Mouse (Mus musculus): ENCODE data around the gene AU040320.

The AU040320 gene

DNA sequence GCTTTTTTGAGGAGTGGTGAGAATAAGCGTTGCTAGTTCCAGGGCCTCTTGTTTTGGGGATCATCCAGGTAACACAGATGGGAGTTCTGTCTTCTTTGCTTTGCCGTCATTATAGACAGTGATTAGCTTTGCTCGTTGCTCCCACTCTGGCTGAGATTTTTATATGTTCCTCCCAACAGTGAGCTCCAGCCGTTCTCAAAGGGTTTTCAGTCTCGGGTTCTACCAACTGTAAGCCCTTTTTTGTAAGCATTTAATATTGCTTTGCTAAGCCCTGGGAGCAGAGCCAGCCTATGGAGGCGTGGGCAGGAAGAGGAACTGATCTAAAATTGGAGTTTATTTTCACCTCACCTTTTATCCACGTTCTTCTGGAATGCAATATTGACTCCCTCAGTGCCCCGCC lies 29.7 kb downstream of the AU040320 start:
- DNase-seq (ENCODE audit: low read depth), result no peak

DNA sequence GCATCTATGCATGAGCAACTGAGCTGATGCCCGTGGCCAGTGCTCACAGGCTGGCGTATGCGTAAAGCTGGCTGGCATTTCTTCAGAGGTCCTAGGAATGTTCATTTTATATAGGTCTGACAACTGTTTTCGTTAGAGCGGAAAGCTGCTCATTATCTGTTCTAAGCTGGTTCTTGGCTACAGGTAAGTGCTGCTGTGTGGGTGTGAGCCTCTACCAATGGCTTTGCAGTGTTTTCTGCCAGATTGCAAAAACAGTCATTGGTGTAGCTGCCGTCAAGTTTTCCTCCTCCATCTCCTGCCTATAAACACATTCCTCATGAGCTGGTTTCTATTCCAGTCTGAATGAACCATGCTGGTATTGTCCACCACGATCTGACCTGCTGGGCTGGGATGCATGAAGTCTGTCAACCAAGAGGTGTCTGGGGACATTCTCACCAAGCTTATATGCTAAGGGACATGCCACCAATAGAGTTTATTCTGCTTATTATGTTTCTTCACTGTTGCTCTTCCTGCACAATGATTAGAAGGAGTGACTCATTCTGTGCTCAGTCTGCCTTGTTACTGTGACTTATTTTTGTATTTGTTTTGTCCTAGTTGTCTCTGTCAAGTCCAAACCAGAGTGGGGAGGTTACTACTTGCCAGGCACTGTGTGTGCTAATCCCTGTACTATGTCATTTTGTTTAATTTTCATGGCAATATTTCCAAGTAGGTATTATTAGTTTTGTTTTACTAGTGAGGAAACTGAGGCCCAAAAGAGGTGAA lies 39.2 kb downstream of the AU040320 start:
- no peak for DNase-seq (ENCODE audit: low read depth)

DNA sequence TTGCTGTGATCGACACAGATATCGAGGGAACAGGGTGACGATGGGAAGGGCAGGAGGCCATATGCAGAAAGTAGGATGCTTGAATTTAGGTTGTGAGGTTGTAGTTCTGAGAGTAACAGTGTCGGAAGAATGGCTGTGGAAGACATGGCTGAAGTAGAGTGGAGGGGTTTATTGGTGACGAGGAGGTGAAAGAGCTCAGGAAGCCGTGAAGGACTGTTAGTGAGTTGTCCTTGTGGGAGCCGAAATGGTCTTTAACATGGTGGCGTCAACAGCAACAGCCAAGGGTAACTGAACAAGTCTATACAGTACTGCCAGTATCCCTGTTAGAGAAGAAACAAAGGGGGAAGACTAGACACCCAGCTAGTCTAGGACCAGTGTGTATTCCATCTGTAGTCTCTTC lies 48.8 kb downstream of the AU040320 start:
- DNase-seq (ENCODE audit: low read depth), result no peak

DNA sequence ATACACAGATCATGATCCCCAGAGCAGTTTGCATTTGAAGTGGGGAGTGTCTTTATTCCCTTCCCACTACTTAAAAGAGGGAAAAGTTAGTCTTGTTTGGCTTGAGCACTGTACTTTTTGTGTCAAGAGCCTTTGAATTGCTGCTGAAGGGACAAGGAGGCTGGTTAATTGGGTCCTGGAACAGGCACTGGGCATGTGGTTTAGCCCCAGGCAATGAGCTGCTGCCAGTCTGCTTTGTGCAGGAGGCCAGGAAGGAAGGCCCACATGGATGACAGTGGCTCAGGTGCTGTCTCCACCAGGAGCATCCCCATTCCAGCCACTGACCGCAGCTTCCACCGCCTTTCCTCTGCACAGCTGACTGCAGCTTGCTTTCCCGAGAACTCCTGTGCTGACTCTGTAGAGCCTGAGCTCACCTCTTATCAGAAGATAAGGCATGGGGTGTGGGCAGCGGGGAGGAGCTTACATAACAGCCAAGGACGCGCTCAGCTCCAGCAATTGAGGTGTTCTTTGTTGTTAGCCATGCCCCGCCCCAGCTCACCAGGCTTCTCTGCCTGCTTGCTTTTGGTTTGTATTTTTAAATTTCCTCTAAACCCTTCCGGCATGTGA lies 50.0 kb downstream of the AU040320 start:
- no peak for DNase-seq (ENCODE audit: low read depth)

DNA sequence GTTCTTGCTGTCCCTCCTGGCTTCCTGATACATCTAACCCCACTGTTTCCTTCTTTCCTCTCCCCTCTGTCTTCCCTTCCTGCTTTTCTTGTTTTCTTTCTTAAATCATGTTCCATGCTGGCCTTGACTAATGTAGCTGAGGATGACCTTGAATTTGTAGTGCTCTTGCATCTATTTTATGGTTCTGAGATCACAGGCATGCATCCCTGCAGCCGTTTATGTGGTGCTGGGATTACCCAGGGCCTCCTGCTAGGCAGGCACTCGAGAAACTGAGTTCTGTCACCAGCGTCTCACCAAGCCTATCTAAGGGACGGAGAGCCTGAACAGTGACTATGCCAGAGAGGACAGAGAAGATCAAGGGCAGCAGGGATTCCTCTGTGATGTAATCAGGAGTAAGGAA lies 52.4 kb downstream of the AU040320 start:
- DNase-seq (ENCODE audit: low read depth), result no peak

DNA sequence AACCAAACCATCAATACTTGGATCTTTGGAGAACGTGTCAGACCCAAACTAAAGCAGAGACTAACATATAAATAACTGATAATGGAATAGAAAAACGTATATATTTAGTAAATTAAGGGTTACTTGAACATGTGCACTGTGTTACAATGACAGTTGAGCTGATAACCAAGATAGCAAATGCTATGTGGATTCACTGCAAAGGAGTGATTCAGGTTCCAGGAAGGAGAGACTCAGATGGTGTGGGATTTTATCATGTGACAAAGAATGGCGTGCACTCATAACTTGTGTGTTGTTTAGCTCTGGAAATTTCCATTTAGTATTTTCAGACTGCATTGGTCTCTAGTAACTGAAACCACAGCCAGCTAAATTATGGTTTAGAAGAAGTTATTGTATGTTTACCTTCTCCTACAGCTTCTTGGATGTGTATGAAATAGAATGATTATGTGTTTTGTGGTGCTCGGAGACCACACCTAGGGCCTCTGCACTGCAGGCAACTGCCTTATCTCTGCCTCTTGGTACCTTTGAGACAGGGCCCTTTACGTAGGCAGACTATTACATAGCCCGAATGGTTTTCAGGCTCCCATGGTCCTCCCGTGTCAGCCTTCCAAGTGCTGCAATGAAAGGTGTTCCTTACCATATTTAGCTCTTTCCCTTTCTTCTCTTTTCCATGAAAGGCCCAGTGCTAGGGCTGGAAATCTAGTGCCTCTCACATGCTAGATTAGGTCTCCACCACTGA lies 53.5 kb downstream of the AU040320 start:
- no peak for DNase-seq (ENCODE audit: low read depth)

DNA sequence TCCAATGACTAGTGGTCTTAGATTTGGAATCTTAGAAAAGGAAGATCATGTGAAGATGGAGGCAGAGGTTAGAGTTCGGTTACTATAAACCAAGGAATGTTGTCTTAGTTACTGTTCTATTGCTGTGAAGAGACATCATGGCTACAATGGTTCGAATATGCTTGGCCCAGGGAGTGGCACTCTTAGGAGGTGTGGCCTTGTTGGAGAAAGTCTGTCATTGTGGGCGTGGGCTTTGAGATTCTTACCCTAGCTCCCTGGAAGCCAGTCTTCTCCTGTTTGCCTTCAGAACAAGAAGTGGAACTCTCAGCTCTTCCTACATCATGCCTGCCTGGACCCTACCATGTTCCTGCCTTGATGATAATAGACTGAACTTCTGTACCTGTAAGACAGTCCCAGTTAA lies 57.2 kb downstream of the AU040320 start:
- no peak for DNase-seq (ENCODE audit: low read depth)

DNA sequence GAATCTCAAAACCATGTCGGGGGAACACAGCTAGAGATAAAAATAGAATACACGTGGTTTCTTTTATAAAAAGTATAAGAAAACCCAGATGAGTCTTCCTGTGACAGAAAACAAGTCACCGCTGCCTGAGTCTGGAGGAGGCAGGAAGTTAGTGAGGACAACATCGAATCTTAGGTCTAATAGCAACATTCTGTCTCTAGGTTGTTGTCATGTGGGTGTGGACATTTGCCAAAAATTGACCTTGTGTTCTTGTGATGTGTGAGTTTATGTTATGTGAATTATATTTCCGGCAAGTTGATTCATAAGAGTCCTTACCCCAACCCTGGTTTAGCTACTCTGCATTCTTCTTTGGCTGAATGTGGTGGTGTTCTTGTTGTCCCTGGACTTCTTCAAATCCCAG lies 59.9 kb downstream of the AU040320 start:
- no peak for DNase-seq (ENCODE audit: low read depth)

DNA sequence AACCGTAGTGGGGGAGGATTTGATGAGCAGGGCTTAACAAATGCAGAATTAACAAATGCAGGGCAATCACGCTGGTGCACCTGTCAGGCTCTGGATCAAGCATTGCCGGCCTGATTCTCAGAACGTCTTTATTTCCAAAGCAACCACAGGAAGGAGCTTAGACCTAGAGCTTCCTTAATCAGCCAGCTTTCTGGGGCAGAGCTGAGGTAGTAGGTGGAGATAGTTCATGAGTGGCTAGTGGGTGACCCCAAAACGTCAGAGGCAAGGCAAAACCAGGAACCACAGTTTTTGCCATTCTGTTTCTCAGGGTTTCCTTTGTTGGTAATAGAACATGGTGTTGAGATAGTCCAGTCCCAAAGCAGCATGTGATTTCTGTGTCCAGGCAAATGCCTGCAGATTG lies 61.5 kb downstream of the AU040320 start:
- no peak for DNase-seq (ENCODE audit: low read depth)

DNA sequence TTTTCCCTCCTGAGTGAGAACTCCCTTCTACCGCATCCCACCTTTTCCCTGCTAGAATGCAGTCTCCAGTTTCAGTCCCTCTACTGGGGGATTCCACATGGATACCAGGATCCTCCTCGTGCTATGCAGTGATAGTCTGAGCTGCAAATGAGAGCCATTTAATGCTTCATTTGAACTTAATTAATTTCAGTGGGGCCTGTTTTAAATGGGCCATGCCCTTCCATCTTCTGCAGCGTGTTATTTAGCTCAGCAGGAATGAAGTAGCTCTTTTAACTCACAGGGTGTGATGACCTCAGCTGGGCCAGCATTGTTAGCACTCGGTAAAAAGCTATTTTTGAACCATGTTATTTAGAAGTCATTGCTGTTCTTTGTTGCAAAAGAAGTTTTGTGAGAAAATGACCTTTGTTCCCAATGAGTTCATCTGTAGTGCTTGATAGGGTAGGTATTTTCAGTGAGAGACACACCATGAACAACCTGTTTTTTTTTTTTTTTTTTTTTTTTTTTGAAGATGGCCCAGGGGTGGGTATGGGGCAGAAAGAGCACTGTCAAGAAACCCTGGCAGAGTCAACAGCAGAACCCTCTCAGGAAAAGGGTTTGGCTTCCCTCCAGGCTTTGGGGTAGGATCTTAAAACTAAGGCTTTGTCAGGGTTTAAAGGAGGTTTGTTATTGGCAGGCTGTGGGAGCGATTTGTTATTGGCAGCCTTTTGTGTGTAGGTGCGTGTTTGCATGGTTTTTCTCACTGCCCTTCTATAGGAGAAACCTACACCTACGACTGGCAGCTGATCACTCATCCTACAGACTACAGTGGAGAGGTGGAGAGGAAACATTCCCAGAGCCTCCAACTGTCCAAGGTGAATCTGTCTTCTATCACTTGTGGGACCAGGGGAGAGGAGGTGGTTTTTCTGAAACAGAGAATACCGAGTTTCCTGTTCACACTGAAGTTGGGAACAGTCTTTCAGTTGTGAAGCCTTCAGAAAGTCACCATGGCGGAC lies 69.8 kb downstream of the AU040320 start:
- DNase-seq (ENCODE audit: low read depth), result no peak

DNA sequence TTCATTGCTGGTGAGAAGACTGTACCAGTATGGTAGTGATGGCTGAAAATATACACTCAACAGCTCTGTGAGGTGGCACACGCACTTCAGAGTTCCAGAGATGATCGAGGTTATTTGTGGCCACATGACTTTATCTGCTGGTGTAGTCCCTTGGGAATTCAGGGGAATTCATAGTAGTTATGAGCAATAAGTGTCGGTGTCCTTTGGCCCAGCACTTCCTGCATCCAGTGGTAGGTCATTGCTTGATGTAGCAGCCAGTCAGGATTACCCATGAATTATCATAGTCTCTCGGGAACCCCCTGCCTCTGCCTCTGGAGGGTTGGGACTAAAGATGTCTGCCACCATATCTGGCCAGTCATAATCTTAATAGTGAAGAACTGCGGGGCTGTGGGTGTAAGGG lies 70.6 kb downstream of the AU040320 start:
- DNase-seq (ENCODE audit: low read depth), result no peak

DNA sequence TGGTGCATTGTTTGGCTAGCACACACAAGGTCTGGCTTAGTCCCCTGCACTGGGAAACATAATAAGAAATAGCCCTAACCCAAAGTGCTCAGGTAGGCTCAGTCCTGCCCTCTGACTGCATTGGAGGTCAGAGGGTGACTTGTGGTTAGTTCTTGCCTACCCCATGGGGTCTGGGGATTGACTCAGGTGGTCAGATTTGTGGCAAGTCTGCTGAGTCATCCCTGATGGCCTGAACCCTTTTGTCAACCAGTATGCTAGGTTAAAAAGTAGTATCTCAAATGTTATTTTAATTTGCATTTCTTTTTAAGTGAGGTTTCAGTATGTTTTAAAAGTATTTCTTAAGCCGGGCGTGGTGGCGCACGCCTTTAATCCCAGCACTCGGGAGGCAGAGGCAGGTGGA lies 77.8 kb downstream of the AU040320 start:
- DNase-seq (ENCODE audit: low read depth), result no peak

DNA sequence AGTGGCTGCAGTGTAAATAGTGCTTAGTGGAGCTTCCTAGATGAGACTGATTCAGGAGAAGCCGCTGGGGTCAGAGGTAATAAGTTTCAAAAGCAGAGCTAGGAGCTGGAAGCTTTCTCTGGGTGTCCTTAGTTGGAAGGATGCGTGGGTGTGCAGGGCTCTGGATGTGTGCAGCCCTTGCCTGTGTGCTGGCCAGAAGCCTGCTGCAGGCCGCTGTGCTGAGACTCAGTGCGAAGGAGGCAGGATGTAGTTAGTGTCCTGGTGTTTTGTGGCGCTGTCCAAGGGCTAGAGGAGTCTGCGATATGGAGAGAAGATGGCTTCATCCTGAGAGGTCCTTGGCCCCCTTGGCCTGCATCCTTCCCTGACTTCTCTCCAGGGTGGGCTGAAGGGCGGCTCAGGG lies 85.5 kb downstream of the AU040320 start:
- no peak for DNase-seq (ENCODE audit: low read depth)

DNA sequence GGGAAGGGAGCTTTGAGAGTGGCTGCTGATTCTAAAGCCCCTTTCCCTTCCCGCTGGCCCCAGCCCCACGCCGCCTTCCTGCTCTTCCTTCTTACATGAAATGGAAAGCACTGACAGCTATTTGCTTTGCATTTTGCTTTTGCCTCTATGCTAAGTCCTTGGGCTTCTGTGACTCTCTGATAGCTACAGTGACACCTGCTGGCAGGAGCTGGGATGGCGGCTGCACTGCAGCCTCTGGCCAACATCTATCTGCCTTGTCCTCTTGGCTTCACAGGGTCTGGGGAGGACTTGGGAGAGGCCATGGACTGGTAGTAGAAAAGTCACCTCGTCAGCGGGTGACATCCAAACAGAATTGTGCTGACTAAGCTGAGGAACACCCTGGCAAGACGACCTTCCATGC lies 86.5 kb downstream of the AU040320 start:
- peak; percentile 63 for DNase-seq (ENCODE audit: low read depth)

DNA sequence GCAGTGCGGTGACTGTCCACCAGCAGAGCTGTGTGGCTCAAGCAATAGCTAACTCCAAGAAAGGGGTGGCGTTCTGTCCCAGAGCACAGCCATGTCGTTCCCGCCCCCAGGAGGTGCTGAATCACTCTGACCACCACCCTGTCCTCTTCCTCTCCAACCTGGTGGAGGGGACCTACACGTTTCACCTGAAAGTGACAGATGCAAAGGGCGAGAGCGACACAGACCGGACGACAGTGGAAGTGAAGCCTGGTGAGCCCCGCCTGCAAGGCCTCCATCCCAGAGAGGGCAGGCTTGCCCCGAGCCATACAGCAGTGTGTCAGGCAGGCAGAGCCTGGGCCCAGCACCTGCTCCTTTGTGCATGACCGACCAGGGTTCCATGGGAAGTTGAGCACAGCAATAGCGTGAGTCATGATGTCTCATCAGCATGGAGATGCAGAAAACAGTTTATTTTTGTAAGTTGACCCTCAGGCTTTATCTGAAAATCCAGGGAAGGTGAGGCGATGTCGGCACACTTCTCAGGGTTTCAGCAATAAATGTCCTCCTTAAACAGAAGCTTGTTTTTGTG lies 87.7 kb downstream of the AU040320 start:
- DNase-seq (ENCODE audit: low read depth), result no peak

DNA sequence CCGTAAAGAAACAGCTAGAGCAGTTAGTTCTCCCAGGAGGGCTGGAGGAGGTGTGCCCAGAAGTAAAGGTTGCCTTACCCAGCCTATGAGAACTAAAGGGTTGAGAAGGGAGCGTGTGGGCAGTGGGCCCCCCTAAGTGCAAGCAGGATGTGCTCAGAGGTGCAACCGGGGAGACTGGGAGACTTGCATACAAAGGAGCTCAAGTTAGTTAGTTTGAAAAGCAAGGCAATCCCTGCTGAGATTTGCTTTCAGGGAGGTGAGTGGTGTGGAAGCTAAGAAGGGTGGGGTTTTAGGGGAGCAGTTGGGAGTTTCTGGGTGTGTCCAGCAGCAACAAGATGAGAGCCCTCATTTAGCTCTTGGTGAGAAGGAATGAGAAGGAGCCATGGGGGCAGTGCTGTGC lies 89.6 kb downstream of the AU040320 start:
- no peak for DNase-seq (ENCODE audit: low read depth)

DNA sequence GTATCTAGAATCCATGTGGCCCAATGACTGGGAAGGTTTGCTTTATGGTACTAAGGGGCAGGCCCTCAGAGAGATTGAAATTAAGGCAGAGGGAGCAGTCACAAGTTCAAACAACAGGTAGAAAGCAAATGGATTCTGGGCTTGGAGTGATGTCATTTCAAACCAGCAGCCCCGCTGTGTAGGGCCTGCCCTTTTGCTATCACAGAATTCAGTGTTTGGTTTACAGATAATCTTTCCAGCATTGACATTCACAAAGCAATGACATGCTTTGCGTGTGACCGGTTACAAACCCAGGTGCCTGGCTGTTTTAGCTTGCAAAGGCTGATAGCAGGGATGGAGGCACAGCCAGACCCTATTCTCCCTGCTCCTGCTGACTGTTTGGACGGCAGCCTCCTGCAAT lies 92.3 kb downstream of the AU040320 start:
- DNase-seq (ENCODE audit: low read depth), result no peak

DNA sequence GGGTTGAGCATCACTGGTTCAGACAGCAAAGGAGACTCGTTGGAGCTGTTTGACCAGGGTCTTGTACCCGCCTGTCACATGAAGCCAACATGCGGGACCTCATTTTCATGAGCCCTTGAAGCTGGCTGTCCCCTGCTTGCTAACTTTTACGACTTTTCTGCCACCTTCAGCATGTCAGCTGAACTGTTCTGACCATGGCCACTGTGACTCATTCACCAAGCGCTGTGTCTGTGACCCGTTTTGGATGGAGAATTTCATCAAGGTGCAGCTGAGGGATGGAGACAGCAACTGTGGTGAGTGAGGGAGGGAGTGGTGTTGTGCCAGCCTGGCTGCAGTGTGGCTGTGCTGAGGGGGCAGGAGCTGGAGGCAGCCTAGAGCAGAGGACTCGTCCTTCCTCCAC lies 93.6 kb downstream of the AU040320 start:
- DNase-seq (ENCODE audit: low read depth), result no peak

DNA sequence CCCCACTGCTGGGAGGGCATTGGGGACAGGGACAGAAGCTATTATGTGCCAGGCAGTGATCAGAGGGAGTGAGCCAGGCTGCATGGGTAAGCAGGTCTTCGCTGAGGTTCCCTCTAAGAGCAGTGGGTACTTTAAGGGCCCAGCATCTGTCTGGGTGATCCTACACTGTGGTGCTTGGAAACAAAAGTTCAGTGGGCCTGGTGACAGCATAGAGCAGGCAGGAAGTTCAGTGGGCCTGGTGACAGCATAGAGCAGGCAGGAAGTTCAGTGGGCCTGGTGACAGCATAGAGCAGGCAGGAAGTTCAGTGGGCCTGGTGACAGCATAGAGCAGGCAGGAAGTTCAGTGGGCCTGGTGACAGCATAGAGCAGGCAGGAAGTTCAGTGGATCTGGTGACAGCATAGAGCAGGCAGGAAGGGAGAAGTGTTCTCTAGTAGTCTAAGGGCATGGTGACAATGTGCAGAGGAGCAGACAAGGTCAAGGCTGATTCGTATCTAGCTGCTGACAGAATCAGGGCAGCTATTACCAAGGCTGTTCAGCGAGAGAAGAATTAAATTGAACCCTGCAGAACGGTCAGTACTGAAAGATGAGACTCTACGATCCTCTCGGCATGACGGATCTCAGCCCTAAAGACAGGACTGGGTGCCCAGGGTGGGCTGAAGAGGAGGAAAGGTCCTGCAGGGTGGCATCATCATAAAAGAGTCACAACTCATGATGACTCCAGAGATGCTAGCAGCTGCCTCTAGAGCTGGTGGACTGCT lies 96.9 kb downstream of the AU040320 start:
- DNase-seq (ENCODE audit: low read depth), result no peak

DNA sequence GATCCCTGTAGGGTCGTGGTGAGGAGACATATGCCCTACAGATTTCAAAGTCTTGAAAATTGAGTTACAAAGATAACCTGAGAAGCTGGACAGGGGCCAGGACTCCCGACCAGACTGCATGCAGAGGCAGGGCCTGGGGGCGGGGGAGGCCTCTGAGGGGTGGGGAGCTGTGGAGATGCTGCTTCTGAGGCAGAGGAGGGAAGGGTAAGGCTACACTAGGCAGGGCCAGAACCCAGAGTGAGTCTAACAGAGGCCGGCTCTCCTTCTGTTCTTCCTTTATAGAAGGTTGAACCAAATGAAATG lies 97.4 kb downstream of the AU040320 start:
- DNase-seq (ENCODE audit: low read depth), result no peak

DNA sequence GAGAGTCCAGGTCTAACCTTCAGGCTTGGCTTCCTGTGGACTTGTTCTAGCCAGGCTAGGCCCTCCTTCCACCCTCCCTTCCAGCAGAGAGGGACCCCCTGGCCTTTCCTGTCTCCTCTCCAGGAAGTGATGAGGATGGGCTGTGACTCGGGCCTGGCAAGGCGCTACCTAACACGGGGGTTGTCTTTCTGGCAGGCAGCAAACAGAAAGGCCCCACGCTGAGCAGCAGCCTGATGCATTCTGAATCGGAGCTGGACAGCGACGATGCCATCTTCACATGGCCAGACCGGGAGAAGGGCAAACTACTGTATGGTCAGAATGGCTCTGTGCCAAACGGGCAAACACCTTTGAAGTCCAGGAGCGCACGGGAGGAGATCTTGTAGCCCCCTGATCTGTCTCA lies 99.6 kb downstream of the AU040320 start:
- no peak for DNase-seq (ENCODE audit: low read depth)

All from c-Kit-positive CD71-negative TER-119-negative erythroid progenitor cells, embryonic 14.5 days (primary cell).